Mouse (Mus musculus): ENCODE measurements around the gene Tmem266. TPM values are rescaled to one million over a fixed set of nuclear protein-coding genes. Genes with fewer than 3 reads are reported as not detected.

The Tmem266 gene
- polyA plus RNA-seq, 1 experiment = not detected

- TF ChIP-seq MYOG (IDR thresholded peaks at IDR 0.05; ENCODE audit: control insufficient read depth, extremely low read depth, insufficient read length) (no peak), MYOD1 (IDR thresholded peaks at IDR 0.05; ENCODE audit: control insufficient read depth, insufficient read length, low read depth) (no peak), CEBPB (IDR thresholded peaks at IDR 0.05; ENCODE audit: low read depth) (no peak), FOSL1 (IDR thresholded peaks at IDR 0.05; ENCODE audit: insufficient read depth, low read length, poor library complexity, severe bottlenecking) (no peak), MAX (IDR thresholded peaks at IDR 0.05) (no peak), USF1 (IDR thresholded peaks at IDR 0.05; ENCODE audit: low read depth) (no peak), CTCF (IDR thresholded peaks at IDR 0.05; ENCODE audit: control insufficient read depth, insufficient read depth, insufficient read length) (peak; percentile 73)
- H3K79me2 ChIP-seq (ENCODE audit: control insufficient read depth, insufficient read depth) = no peaks in the 10 kb centered on the region
- H3K27me3 ChIP-seq (ENCODE audit: control insufficient read depth, insufficient read depth, insufficient read length) = peaks cover 17% of the 10 kb centered on the region
- H3K36me3 ChIP-seq (ENCODE audit: control insufficient read depth, insufficient read depth) = no peaks in the 10 kb centered on the region
- H3ac ChIP-seq (ENCODE audit: control insufficient read depth, insufficient read length, low read depth) = no peak overlapping the region
- no peak overlapping the region for H3K4me3 ChIP-seq (ENCODE audit: insufficient read depth, poor library complexity, severe bottlenecking)
- no peaks in the 10 kb centered on the region for H3K79me3 ChIP-seq (ENCODE audit: low read depth)
Observed at GRCm38 (mm10) chr9:55429242-55429975, 102.7 kb downstream of the Tmem266 start.

GRCm38 (mm10) chr9:55430133-55430532 is 103.4 kb downstream of the Tmem266 start:
- Histone ChIP-seq H3ac (ENCODE audit: control insufficient read depth, insufficient read length, low read depth) (no peak overlapping the region), H3K4me3 (ENCODE audit: insufficient read depth, poor library complexity, severe bottlenecking) (no peak overlapping the region), H3K79me2 (ENCODE audit: control insufficient read depth, insufficient read depth) (no peaks in the 10 kb centered on the region), H3K36me3 (ENCODE audit: control insufficient read depth, insufficient read depth) (no peaks in the 10 kb centered on the region), H3K79me3 (ENCODE audit: low read depth) (no peaks in the 10 kb centered on the region), H3K27me3 (ENCODE audit: control insufficient read depth, insufficient read depth, insufficient read length) (peaks cover 17% of the 10 kb centered on the region)
- no peak for TF ChIP-seq USF1 (IDR thresholded peaks at IDR 0.05; ENCODE audit: low read depth)
- no peak for TF ChIP-seq MAX (IDR thresholded peaks at IDR 0.05)
- no peak for TF ChIP-seq CEBPB (IDR thresholded peaks at IDR 0.05; ENCODE audit: low read depth)
- no peak for TF ChIP-seq FOSL1 (IDR thresholded peaks at IDR 0.05; ENCODE audit: insufficient read depth, low read length, poor library complexity, severe bottlenecking)
- no peak for TF ChIP-seq CTCF (IDR thresholded peaks at IDR 0.05; ENCODE audit: control insufficient read depth, insufficient read depth, insufficient read length)
- no peak for TF ChIP-seq MYOD1 (IDR thresholded peaks at IDR 0.05; ENCODE audit: control insufficient read depth, insufficient read length, low read depth)
- no peak for TF ChIP-seq MYOG (IDR thresholded peaks at IDR 0.05; ENCODE audit: control insufficient read depth, extremely low read depth, insufficient read length)

DNA sequence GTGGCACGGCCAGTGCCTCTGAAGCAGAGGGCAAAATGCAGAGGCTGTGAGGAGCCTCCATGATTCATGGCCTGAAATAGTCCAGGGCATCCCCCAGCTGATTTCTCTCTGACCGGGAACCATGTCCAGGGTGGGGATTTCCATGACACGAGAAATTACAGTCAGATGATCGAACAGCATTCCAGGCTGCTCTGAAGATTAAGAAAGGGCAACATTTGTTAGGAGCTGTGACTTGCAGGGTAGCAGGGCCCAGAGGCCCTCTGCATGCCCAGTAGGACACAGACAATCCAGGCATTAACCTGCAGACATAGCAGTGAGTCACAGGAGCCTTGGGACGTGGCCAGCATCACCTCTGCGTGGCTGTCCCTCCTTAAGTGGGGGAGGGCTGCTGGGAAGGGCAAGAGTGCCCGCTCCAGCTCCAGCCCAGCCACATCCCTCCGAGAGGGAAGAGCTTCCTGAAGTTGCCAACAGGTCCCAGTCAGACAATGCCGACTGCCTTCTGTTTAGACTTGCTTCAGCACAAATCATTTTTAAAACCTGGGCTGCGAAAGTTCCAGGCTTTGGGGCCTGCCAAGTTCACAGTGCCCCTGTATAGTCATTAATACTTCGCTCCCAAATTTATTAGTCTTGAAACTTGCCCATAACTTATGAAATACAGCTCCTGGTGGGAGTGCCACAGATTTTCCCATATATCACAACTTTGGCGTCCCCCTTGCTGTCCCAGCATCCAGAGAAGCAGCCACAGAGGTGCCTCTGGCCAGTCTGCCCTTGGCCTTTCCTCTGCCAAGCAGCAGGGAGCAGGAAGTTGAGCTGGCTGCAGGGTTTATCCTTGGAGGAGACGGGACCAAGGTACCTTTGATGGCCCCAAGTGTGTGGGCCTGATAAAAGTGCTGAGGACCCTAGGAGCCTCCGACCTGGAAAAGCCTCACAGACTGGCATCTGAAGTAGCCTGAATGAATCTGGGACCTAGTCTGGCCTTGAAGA is 105.9 kb downstream of the Tmem266 start:
- Histone ChIP-seq H3K79me2 (ENCODE audit: control insufficient read depth, insufficient read depth) (no peaks in the 10 kb centered on the region), H3K4me3 (ENCODE audit: insufficient read depth, poor library complexity, severe bottlenecking) (no peak overlapping the region), H3K79me3 (ENCODE audit: low read depth) (no peaks in the 10 kb centered on the region), H3ac (ENCODE audit: control insufficient read depth, insufficient read length, low read depth) (no peak overlapping the region), H3K36me3 (ENCODE audit: control insufficient read depth, insufficient read depth) (no peaks in the 10 kb centered on the region), H3K27me3 (ENCODE audit: control insufficient read depth, insufficient read depth, insufficient read length) (peaks cover 17% of the 10 kb centered on the region)
- TF ChIP-seq FOSL1 (IDR thresholded peaks at IDR 0.05; ENCODE audit: insufficient read depth, low read length, poor library complexity, severe bottlenecking) (no peak), MYOD1 (IDR thresholded peaks at IDR 0.05; ENCODE audit: control insufficient read depth, insufficient read length, low read depth) (no peak), CTCF (IDR thresholded peaks at IDR 0.05; ENCODE audit: control insufficient read depth, insufficient read depth, insufficient read length) (no peak), CEBPB (IDR thresholded peaks at IDR 0.05; ENCODE audit: low read depth) (no peak), MAX (IDR thresholded peaks at IDR 0.05) (no peak), USF1 (IDR thresholded peaks at IDR 0.05; ENCODE audit: low read depth) (no peak), MYOG (IDR thresholded peaks at IDR 0.05; ENCODE audit: control insufficient read depth, extremely low read depth, insufficient read length) (no peak)

DNA sequence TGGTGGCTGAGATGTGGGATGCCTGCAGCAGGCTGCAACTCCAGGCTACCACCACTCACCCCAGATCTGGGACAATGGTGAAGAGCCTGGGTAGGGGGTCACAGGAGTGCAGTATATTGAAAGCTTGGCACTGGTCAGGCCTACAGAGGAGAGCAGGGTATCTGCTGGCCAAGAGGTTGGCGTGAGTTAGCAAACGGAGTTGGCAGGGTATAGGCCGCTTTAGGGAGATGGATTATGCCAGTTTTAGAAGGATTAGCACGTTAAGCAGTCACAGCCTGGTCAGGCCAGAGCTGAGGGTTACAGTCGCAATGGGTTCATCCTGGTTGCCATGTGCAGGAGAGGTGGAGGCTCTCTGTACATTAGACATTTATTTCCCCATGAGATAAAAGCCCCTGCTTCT is 107.2 kb downstream of the Tmem266 start:
- Histone ChIP-seq H3K36me3 (ENCODE audit: control insufficient read depth, insufficient read depth) (no peaks in the 10 kb centered on the region), H3ac (ENCODE audit: control insufficient read depth, insufficient read length, low read depth) (no peak overlapping the region), H3K79me2 (ENCODE audit: control insufficient read depth, insufficient read depth) (no peaks in the 10 kb centered on the region), H3K79me3 (ENCODE audit: low read depth) (no peaks in the 10 kb centered on the region), H3K27me3 (ENCODE audit: control insufficient read depth, insufficient read depth, insufficient read length) (peaks cover 22% of the 10 kb centered on the region), H3K4me3 (ENCODE audit: insufficient read depth, poor library complexity, severe bottlenecking) (no peak overlapping the region)
- TF ChIP-seq MAX (IDR thresholded peaks at IDR 0.05) = no peak
- TF ChIP-seq FOSL1 (IDR thresholded peaks at IDR 0.05; ENCODE audit: insufficient read depth, low read length, poor library complexity, severe bottlenecking) = no peak
- TF ChIP-seq USF1 (IDR thresholded peaks at IDR 0.05; ENCODE audit: low read depth) = no peak
- no peak for TF ChIP-seq MYOD1 (IDR thresholded peaks at IDR 0.05; ENCODE audit: control insufficient read depth, insufficient read length, low read depth)
- TF ChIP-seq MYOG (IDR thresholded peaks at IDR 0.05; ENCODE audit: control insufficient read depth, extremely low read depth, insufficient read length) = no peak
- TF ChIP-seq CEBPB (IDR thresholded peaks at IDR 0.05; ENCODE audit: low read depth) = no peak
- no peak for TF ChIP-seq CTCF (IDR thresholded peaks at IDR 0.05; ENCODE audit: control insufficient read depth, insufficient read depth, insufficient read length)

- H3K79me3 ChIP-seq (ENCODE audit: low read depth) = no peaks in the 10 kb centered on the region
- H3K27me3 ChIP-seq (ENCODE audit: control insufficient read depth, insufficient read depth, insufficient read length) = peaks cover 19% of the 10 kb centered on the region
- TF ChIP-seq MYOG (IDR thresholded peaks at IDR 0.05; ENCODE audit: control insufficient read depth, extremely low read depth, insufficient read length) (no peak), CEBPB (IDR thresholded peaks at IDR 0.05; ENCODE audit: low read depth) (no peak), FOSL1 (IDR thresholded peaks at IDR 0.05; ENCODE audit: insufficient read depth, low read length, poor library complexity, severe bottlenecking) (no peak), MAX (IDR thresholded peaks at IDR 0.05) (no peak), MYOD1 (IDR thresholded peaks at IDR 0.05; ENCODE audit: control insufficient read depth, insufficient read length, low read depth) (no peak), CTCF (IDR thresholded peaks at IDR 0.05; ENCODE audit: control insufficient read depth, insufficient read depth, insufficient read length) (no peak), USF1 (IDR thresholded peaks at IDR 0.05; ENCODE audit: low read depth) (no peak)
- no peak overlapping the region for H3ac ChIP-seq (ENCODE audit: control insufficient read depth, insufficient read length, low read depth)
- H3K4me3 ChIP-seq (ENCODE audit: insufficient read depth, poor library complexity, severe bottlenecking) = no peak overlapping the region
- H3K79me2 ChIP-seq (ENCODE audit: control insufficient read depth, insufficient read depth) = no peaks in the 10 kb centered on the region
- no peaks in the 10 kb centered on the region for H3K36me3 ChIP-seq (ENCODE audit: control insufficient read depth, insufficient read depth)
Observed at GRCm38 (mm10) chr9:55438433-55438832, 111.7 kb downstream of the Tmem266 start.

Measured in C2C12 (cell line).